Mouse (Mus musculus): ENCODE measurements around the gene Plpp1. TPM values are rescaled to one million over a fixed set of nuclear protein-coding genes. Genes with fewer than 3 reads are reported as not detected.

Gene Plpp1
- polyA plus RNA-seq, 1 experiment, result 2.8 TPM

- TF ChIP-seq GATA1 (IDR thresholded peaks at IDR 0.05; ENCODE audit: low read length), result no peak
Observed at GRCm38 (mm10) chr13:112765654-112766053, 34.9 kb upstream of the Plpp1 start.

GRCm38 (mm10) chr13:112770528-112771328 is 29.9 kb upstream of the Plpp1 start:
- no peak for TF ChIP-seq GATA1 (IDR thresholded peaks at IDR 0.05; ENCODE audit: low read length)

DNA sequence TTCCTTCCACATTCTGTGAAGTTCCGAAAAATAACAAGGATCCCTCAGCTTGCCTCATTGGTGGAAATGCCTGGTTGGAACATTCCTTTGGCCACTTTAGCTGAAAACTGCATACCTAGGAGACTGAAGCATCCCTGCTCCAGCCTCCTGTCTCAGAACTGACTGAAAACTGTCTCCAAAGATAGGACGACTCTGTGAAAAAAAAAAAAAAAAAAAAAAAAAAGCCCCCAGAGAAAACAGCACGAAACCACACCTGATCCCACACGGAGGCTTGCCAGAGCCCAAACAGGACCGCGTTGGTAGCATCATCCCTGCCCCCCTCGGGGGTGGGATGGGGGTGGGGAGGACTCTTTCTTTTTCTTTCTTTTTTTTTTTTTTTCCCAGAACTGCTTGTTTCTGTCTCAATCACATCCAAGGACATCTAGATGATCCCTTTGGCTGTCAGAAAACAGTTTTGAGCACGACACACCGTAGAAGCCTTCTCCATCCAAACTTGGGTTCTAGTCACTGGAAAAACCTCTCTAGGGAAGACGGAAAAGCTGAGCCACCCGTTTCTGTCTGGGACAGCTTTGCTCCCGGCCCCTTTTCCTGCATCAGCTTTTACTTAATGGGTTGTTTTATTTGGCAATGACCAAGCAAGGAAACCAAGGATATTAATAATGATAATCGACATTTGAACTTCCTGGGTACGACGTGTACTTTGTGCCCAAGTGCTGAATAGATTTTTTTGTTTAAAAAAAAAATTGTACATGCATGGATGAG is 29.0 kb upstream of the Plpp1 start:
- no peak for TF ChIP-seq GATA1 (IDR thresholded peaks at IDR 0.05; ENCODE audit: low read length)

DNA sequence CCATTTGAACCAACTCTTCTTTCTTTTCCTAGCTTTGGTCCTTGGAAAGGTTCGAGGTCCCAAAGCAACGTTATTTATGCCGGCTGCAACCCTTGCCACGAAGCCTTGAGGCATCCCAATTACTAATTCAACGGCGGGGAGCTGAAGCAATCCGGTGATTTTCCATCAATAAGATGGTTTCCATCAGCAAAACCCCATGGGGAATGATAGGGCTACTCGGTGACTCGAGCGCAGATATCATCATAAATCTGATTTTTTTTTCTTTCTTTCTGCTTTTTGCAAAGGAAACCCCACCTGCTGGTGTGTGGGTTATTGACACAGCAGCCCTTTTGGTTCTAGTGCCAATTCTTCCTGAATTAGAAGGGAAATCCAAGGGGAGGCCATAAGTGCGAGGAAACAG is 28.3 kb upstream of the Plpp1 start:
- no peak for TF ChIP-seq GATA1 (IDR thresholded peaks at IDR 0.05; ENCODE audit: low read length)

DNA sequence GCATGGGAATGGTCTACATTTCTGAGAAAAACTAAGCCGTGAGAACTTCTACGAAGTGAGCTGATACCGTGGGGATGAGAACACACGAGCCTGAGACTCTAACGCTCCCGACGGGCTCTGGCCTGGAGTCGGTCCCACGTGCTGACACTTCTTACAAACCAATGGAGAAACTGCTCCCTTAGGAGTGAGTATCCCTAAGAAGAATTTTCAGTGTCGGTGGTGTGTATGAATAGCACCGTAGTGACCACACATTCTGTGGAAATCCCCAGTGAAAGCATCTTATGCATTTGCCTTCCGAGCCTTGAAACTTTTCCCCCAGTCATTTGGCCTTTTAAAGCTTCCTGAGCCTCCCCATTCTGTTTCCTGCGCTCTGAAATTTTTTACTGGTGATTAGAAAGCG is 27.7 kb upstream of the Plpp1 start:
- no peak for TF ChIP-seq GATA1 (IDR thresholded peaks at IDR 0.05; ENCODE audit: low read length)

- no peak for TF ChIP-seq GATA1 (IDR thresholded peaks at IDR 0.05; ENCODE audit: low read length)
Observed at GRCm38 (mm10) chr13:112773991-112774675, 26.5 kb upstream of the Plpp1 start.

DNA sequence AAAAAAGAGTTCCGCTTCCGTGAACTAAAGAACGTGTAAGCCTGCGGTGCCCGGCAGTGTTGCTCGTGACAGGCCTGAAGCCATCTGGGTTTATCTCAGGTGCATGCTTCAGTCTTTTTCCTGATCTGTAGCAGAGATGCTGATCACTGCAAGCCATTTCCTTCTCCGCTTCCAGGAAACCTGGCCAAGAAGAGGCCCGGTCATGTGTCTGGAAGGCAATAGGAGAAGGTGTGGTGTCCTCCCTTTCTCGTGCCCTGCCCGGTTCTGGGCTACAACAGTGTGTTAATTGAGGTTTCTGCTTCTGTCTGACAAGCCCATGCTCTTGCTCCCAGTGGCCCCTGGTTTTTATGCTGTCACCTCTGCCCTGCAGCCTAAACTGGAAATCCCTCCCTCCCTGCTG is 24.7 kb upstream of the Plpp1 start:
- TF ChIP-seq GATA1 (IDR thresholded peaks at IDR 0.05; ENCODE audit: low read length), result no peak

DNA sequence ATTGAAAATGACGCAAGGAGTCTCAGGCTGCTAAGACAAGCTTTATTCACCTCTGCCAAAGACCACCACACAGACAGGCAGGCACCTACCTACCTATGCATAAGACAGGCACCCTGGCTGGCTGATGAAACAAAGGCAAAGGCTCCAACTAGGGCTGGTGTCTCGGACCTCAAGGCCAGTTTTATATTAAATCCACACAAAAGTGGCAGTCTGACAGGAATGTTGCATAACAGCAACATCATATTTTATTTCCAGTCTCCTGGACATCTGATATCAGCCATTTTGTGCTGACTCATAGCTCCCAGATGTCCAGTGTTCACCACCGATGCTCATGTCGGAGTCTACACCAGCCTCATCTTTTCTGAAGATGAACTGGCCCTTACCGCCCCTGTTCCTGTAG is 22.2 kb upstream of the Plpp1 start:
- no peak for TF ChIP-seq GATA1 (IDR thresholded peaks at IDR 0.05; ENCODE audit: low read length)

DNA sequence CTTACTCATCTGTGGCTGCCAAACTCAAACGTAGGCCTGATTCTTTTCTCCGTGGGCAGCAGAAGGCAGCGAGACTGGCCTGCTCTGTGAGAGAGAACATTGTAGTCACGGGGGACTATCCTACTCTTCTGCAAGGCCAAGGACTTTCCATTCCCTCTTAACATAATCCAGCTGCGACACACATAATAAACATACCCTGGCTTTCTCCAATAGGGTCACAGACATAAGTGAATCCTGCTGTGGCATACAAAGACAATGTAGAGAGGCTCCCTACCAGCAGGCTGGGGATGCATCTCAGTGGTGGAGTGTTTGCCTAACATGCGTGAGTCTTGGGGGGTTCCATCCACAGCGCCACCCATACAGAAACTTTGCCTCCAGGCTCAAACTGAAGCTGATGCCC is 15.3 kb upstream of the Plpp1 start:
- no peak for TF ChIP-seq GATA1 (IDR thresholded peaks at IDR 0.05; ENCODE audit: low read length)

- TF ChIP-seq GATA1 (IDR thresholded peaks at IDR 0.05; ENCODE audit: low read length), result no peak
Observed at GRCm38 (mm10) chr13:112786142-112786541, 14.4 kb upstream of the Plpp1 start.

GRCm38 (mm10) chr13:112786942-112787533 is 13.6 kb upstream of the Plpp1 start:
- TF ChIP-seq GATA1 (IDR thresholded peaks at IDR 0.05; ENCODE audit: low read length), result no peak

DNA sequence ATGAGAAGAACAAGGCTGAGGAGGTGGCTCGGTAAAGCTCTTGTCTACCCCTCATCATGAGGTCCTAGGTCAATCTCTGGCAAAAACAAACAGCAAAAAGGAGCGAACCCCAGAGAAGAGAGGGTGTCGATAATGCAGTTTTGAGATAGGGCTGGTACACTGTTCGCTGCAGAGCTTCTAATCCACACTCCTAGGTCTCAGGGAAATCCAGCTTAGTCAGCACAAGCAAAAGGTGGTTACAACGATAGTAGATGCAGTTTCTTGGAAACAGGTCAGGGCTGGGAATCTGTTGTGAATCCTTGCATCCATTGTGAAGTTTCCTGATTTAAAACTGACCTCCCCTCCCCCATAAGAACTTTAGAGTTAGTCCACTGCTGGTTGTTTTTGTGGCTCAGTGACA is 9.8 kb upstream of the Plpp1 start:
- TF ChIP-seq GATA1 (IDR thresholded peaks at IDR 0.05; ENCODE audit: low read length), result no peak

DNA sequence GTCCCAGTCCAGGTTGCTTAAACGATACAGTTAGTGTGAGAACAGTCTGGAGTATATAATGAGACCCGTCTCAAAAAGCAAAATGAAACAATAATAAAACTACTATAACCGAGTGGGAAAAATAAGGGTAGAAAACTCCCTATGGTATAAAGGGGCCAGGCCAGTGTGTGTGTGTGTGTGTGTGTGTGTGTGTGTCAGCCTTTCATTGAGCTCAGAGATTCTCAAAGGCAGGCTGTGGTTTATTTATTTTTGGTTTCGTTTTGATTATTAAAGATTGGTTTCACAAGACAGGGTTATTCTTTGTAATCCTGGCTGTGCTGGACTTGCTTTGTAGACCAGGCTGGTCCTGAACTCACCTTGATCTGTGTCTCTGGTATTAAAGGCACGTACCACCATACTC is 8.7 kb upstream of the Plpp1 start:
- TF ChIP-seq GATA1 (IDR thresholded peaks at IDR 0.05; ENCODE audit: low read length), result no peak

DNA sequence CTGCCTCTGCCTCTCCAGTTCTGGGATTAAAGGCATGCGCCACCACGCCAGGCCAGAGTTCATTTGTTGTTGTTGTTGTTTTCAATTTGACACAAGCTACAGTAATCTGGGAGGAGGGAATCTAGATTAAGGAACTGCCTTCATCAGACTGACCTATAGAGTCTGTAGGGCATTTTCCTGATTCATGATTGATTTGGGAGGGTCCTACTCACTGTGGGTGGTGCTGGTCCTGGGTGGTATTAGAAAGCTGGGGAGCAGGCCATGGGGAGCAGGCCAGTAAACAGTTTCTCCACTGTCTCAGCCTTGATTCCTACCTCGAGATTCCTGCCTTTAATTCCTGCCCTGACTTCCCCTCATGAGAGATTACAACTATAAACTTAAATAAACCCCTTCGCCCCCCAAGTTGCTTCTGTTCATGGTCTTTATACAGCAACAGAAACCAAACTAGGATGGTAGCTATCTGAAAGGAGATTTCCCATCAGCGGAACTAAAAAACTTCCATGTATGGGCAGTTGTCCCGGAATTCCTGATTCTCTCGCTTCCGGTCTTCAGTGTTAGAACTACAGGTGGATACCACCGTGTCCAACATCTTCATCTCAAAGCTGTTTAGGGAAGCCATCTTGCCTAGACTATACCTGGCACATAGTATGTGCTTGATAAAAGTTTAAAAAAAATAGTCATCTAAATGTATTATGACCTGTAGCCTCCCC is 2.2 kb upstream of the Plpp1 start:
- no peak for TF ChIP-seq GATA1 (IDR thresholded peaks at IDR 0.05; ENCODE audit: low read length)

DNA sequence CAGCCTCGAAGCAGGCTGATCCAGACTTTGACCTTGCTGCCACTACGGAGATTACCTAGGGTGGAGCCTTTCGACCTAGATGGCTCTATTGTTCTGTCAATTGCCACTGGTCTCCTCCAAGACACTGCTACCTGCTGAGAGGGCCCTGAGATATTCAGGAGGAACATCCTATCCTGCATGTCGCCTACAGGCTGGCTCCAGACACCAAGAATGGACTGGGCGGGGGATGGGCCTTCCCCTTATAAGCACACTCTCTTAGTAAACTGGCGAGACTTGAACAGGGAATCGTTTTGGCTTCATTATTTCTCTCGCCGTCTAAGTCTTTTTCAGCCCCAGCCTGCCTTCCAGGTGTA is 1.7 kb upstream of the Plpp1 start:
- no peak for TF ChIP-seq GATA1 (IDR thresholded peaks at IDR 0.05; ENCODE audit: low read length)

All from G1E-ER4 (cell line).